Mouse (Mus musculus) MN1 (cell line): ENCODE measurements around the gene Slc2a12.

Source experiments
- DNase-seq: peaks from one replicate; pipeline ENCODE4 v3.0.0-alpha.2; 2016; ENCODE audit warnings: low spot score

Gene Slc2a12

DNA sequence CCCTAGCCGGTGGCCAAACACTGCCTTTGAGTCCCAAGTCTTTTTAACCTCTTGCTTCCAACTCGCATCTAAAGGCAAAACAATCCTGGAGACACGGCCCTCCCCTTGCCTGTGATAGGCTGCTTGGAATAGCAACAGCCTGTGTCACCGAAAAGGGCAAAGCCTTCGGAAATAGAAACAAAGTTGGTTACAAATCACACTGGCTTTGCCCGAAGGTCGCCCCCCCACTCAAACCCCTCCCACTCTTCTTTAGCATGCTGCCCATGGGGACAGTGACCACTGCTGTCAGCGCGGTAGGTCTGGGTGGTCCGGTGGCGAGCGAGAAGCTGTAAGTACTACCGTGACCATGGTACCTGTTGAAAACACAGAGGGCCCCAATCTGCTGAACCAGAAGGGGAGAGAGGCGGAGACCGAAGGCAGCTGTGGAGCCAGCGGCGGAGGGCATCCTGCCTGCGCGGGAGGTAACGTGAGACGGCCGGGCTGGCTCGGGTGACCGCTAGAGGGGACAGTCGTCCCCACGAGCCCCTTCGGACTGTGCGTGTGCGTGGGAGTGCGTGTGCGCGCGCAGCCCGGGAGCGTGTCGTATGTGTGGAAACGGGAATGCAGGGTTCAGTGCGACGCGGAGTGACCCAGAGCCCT, at the start of gene Slc2a12:
Gene Slc2a12 (plus strand): TSS at position 159 of the 639 bp plus-strand sequence.
- no peak for DNase-seq

GRCm38 (mm10) chr10:22598908-22599480, 45.8 kb upstream of the Slc2a12 start:
- DNase-seq: no peak

- no peak for DNase-seq
Observed at GRCm38 (mm10) chr10:22601046-22601445, 43.8 kb upstream of the Slc2a12 start.

- DNase-seq: no peak
Observed at GRCm38 (mm10) chr10:22604801-22605200, 40.0 kb upstream of the Slc2a12 start.

GRCm38 (mm10) chr10:22608273-22608672, 36.5 kb upstream of the Slc2a12 start:
- DNase-seq: no peak

DNA sequence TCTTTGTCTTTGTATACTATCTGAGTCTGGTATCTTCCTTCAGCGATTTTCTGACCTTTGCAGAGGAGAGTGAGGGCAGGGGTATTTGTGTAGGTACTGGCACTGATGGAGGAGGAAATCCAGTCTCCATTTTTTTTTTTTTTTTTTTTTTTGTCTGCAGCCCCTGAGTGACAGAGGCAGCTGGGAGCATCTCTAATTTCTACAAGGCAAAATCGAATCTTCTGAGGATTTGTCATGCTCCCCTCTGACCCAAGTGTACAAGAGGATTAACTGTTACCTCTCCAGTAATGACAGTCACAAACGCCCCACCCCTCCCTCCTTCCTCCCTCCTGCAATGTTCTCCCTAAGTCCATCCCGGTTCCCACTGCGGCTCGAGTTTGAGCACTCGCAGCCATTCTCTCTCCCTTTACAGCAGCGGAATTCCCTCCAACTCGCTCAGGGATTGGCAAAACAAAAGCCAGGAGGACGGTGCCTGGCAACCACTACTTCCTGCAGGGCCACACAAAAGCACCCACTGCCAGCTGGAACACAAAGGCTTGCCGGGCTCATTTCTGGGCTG, 35.9 kb upstream of the Slc2a12 start:
- no peak for DNase-seq

DNA sequence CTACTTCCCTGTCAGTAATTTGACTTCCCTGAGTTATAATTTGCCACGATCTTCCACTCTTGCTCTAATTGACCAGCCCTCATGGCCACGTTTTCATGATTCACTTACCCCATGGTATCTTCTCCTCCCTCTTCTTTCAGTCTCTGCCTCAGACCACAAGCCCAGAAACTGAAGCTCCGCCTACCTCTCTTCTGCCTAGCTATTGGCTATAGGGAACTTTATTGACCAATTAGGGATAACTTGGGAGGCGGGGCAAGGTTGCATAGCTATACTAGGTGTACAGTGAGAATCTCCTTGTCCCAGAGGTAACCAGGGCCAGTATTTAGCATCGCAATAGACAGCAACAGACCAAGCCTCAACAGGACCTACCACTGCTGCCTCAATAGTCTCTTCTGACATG, 31.5 kb upstream of the Slc2a12 start:
- DNase-seq: no peak

DNA sequence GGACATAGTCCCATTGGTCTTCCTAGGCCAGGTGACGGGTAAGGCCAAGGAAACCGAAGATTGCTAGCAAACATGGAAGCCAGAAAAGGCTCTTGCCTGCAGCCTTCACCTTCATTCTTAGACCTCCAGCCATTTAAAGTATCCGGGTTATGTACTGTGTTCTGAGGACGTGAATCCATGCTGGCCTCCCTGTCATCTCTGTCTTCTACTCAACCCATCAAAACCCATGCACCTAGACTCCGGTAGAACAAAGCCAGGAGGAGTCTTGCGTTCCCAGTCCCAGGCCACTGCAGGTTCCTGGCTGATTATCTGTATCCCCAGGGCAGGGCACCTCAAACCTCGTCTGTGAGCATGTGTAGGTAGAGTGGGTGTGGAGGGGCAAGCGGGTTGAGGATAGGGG, 30.3 kb upstream of the Slc2a12 start:
- DNase-seq: no peak

DNA sequence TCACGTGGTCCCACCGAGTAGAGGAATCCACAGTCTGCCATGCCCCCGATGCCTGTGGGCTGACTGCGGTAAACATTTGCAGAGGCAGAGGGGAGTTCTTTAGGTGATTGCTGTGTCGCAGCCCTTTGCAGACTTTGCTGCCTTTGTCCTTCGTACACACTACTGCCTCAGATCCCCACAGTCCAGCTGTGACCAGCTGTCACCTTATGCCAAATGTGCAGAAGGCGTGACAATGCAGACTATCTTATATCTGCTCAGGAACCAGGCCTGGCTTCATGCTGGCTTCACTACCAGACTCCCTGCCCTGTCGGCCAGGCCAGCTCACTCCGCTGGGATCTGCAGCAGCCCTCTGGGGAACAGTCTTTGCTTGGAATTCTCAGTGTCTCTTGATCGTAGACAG, 29.5 kb upstream of the Slc2a12 start:
- DNase-seq: no peak

- peak; percentile 16 for DNase-seq
Observed at GRCm38 (mm10) chr10:22618842-22619241, 26.0 kb upstream of the Slc2a12 start.

GRCm38 (mm10) chr10:22628832-22629231, 16.0 kb upstream of the Slc2a12 start:
- DNase-seq: no peak

DNA sequence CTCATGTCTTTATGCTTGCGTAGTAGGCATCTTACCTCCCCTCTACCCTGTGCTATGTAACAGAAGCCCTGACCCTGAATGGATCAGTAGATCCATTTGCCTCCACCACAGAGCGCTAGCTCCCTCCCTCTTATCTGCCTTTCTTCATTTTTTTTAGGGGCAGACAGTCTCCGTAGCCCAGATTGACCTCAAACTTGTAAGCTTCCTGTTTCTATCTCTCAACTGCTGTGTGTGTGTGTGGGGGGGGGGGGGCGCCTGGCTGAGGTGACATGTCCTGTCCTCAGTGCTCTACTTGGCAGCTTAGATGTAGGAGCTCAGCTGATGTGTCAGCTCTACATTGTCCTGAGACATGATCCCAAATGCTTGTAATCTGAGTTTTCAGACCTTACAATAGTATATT, 13.7 kb upstream of the Slc2a12 start:
- DNase-seq: no peak

GRCm38 (mm10) chr10:22631528-22631927, 13.3 kb upstream of the Slc2a12 start:
- no peak for DNase-seq

- no peak for DNase-seq
Observed at GRCm38 (mm10) chr10:22631956-22632355, 12.9 kb upstream of the Slc2a12 start.

DNA sequence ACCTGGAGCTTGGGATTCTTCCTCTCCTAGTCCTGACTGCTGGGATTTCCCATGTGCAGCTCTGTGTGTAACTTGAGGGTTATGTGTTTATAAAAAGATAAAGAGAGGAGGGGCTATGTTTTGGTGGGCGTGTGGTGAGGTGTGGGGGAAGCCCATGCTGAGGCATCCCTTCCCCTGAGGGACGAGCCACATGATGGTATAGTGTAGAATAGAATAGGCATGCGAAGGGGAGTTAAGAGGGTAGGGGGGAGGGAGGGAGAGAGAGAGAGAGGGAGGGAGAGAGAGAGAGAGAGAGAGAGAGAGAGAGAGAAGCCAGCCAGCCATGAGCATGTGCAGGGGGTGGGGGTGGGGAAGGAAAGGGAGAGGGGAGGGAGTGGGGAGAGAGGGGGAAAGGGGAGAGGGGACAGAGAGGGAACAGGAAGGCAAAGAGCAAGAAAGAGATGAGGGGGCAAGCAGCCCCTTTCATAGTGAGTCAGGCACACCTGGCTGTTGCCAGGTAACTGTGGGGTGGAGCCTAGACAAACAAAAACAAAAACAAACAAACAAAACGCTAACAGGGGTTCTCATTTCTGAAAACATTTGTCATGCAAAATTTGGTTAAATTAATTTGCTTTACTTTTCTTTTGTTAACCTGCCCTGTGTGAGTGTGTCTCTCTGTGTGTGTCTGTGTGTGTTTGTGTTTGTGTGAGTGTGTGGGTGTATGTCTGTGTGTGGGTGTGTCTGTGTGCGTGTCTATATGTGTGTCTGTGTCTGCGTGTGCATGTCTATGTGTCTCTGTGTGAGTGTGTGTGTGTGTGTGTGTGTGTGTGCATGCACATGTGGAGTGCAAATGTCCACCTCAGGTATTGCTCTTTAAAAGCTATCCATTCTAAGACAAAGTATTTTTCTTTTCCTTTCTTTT, 11.2 kb upstream of the Slc2a12 start:
- DNase-seq: no peak

GRCm38 (mm10) chr10:22637241-22637640, 7.6 kb upstream of the Slc2a12 start:
- no peak for DNase-seq

DNA sequence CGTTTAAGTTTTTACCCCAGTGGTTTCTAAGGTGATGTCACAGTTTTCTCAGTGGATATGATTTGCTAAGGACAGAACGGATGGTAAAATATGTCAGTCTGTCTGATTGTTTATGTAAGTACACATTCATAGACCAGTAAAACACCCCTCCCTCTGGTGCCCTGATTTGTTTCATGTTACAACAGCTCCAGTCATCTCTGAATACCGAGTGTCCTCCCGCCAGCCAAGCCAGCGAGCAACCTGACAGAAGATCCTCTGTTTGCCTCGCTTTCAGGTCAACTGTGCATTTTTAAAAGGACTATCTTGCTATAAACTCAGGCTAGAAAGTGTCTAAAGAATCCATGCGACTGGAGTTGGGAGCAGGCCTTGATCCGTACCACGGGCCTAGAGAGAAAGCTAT, 640 bp upstream of the Slc2a12 start:
- no peak for DNase-seq

- no peak for DNase-seq
Observed at GRCm38 (mm10) chr10:22648702-22649101, 3.9 kb downstream of the Slc2a12 start.

- no peak for DNase-seq
Observed at GRCm38 (mm10) chr10:22653820-22654219, 9.0 kb downstream of the Slc2a12 start.

- no peak for DNase-seq
Observed at GRCm38 (mm10) chr10:22658534-22659385, 13.9 kb downstream of the Slc2a12 start.

DNA sequence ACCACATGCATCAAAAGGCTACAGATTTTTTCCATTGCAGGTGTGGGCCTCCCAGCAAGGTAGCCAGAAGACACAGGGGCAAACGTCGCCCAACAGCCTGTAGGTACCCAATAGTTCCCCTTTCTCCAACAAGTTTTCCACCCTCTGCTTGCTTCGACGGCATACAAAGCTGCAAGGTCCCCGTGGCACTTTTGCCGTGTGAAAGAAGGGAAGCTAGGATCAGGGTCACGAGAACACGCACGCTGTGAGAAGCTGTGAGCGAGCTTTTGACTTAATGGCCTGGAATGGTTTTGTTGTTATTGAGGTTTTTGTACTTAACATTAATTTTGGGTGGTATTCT, 14.5 kb downstream of the Slc2a12 start:
- no peak for DNase-seq
